Mouse (Mus musculus) urinary bladder, postnatal 36 days (tissue): Measurements from ENCODE around the gene Lman2.
A peak's percentile ranks its signal among the peaks of the same experiment; 100 is the strongest.

Experiments used
- DNase-seq, 2 experiments: peaks; one replicate each; pipeline ENCODE4 v3.0.0; 2022; ENCODE audit warnings: low spot score in 2 of 2, mixed read lengths in 1 of 2

Gene Lman2

DNA sequence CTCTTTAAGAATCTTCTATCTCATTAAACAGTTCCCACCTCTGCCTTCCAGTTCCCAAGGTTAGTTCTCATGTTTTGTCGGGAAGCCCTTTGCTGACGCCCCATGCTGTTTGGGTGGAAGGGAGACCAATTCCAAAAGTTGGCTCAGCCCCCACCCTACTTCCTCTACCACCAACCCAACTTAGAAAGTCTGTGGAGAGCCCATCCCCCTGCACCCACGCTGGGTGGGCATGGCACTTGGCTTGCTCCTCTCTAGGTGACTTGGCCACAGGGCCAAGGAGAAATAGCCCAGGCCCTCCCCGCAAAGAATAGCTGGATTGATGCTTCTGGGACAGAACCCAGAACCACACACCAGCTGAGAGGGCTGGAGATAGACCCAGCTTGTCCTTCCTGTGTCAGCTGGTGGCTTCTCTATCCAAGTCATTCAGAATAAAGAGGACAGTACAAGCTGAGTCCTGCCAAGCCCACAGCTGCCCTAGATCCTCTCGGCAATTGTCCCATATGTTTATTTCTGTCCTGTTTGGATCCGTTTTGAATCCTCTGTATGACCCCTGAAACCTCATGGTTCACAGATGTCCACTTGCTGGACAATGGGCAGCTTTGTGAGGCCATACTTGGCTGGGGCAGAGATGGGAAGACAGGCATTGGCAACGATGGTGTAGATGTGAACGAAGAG lies 8.6 kb upstream of the Lman2 start:
- DNase-seq = no peak

DNA sequence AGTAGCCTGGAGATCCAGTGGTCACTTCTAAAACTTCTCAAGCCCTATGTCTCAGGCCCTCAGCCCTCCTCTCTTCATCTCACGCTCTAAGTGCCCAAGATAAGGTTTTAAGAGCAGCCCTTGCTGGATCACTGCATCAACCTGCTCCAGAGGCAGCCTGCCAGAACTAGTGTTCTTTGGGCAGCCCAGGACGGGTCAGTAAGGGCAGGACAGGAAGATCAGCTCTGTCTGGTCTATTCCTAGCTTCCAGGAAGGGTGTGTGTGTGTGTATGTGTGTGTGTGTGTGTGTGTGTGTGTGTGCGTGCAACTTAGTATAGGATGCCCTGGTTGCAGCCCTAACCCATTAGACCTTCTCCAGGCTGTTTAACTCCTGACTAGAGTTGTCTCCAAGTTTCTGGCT lies 7.7 kb upstream of the Lman2 start:
- no peak for DNase-seq

- no peak for DNase-seq
Measured at GRCm38 (mm10) chr13:55369531-55370114, 7.0 kb upstream of the Lman2 start, which contains the start of gene Rgs14. Gene Rgs14, plus strand, starts transcription at chr13:55369732.

GRCm38 (mm10) chr13:55368401-55368800 lies 5.8 kb upstream of the Lman2 start:
- no peak for DNase-seq

DNA sequence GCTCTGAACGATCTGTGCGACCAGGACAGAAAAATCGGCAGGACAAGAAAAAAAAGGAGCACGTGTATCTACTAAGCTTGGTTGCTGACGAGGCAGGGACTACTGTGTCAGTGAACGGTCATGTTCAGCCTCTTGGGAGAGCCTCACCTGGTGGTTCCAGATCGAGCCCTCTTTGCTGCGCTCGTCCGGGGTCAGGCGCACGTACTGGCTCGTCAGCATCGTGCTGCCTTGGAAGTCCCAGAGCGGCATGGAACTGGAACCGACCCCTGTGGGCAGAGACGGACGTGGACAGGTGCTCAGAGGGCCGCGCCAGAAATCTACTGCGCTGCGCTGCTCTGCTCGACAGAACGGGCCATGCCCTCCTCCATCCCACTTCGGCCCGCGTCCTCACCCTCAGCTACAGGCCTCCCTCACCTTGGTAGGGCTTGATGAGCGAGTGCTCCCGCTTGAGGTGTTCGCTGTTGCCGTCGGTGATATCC lies 570 bp downstream of the Lman2 start:
- DNase-seq = peak in 1 of 2 experiments; percentile 12

- DNase-seq = no peak
Measured at GRCm38 (mm10) chr13:55361145-55361544, 1.4 kb downstream of the Lman2 start.

GRCm38 (mm10) chr13:55346745-55347144 lies 15.8 kb downstream of the Lman2 start:
- DNase-seq = no peak

GRCm38 (mm10) chr13:55344286-55344685 lies 18.3 kb downstream of the Lman2 start:
- DNase-seq = no peak

DNA sequence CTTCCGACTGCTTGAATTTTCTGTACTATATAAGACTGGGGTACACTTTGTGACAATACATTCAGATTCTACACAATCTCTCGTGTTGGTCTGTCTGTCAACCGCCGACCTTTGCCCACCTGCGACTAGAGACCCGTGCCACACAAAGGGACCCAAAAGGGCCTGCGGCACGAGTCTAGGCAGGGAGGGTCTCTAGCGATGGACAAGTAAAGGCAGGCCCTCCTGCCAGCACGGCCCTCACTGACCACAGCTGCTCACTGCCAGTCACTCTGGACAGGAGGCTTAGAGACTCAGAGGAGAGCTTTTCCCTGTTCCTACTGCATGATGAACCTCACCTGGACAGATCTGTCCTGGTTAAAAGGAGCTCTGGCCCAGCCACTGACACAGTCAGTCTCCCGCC lies 20.1 kb downstream of the Lman2 start:
- DNase-seq = no peak

DNA sequence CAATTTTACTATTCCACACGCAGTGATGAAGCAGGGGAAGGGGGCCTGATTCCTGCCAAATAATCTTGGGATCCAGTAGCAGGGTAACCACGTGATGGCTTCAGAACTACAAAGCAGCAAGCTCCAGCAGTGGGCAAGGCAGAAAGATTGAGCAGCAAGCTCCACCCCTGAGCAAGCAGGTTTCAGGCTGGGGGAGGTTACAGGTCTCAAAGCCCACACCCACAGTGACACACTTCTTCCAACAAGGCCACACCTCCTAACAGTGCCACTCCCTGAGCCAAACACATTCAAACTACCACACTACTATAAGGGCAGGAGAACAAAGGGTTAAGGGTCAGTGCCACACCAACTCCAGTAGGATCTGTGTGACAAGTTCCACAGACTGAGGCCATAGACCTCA lies 23.3 kb downstream of the Lman2 start:
- DNase-seq = no peak

DNA sequence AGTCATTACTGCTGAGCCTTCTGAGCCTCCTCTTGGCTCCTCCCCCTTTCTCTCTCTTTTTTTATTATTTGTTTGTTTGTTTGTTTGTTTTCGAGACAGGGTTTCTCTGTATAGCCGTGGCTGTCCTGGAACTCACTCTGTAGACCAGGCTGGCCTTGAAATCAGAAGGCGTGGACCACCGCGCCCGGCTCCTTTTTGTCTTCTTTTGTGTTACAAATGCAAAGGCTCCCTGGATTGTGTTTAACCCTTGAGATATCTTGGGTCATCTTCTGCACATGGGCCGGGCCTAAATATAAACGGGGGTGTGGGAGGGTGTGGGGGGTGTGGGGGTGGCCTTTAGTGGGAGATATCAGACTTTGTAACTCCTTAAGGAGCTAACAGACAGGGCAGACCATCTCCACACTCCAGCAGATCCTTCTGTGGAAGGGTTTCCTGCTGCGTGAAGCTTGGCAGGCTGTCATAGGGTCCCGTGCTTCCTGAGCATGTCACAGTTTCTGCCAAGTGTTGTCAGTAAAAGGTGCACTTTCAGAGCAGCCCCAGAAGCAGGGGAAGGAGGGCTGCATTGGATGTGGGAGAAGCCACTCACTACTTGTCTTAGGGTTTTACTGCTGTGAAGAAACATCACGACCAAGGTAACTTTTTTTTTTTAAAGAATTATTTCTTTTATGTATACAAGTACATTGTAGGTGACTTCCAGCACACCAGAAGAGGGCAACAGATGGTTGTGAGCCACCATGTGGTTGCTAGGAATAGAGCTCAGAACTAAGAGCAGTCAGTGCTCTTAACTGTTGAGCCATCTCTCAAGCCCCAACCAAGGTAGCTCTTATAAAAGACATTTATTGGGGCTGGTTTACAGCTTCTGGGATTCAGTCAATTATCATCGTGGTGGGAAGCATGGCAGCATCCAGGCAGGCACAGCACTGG lies 24.2 kb downstream of the Lman2 start:
- DNase-seq = no peak

DNA sequence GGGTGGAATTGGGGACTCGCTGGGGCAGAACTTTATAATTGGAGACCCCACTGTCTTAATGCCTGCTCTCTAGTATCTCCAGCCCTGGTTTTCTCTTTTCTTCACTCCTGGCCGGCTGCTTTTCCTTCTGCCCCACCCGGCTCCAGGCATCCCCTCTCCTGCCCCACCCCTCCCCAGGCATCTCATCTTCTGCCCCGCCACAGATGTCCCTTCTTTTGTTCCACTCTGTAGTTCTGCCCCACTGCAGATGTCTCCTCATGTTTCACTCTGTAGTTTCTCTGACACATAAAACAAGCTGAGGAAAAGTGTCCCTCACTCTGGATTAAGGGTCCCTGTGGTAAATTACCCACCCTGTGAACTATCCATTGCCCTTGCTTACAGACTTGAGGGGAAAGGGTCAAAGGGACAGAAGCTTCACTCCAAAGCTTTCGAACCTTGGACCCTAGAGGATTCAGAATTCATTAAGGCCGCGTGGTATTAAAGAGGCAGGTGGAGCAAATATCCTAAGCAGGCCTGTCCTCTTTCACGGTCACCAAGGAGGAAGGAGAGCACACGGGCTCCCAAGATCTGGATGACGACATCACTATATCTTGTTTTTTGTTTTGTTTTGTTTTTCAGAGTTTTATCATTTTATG lies 25.1 kb downstream of the Lman2 start:
- DNase-seq = no peak

DNA sequence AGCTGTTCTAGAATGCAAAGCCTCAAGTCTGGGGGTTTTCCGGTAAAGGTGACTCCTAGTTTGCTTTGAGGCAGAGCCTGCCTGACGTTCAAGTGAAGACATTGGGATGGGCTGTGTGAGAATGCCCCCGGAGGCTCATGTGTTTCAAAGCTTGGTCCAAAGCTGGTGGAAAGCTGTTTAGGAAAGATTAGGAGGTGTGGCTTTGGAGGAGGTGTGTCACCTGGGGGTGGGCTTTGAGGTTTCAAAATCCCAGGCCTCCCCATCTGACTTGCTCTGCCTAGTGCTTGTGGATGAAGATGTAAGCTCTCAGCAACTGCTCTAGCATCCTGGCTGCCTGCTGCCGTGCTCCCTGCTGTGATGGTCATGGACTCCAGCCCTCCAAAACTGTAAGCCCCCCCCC lies 26.9 kb downstream of the Lman2 start:
- no peak for DNase-seq

DNA sequence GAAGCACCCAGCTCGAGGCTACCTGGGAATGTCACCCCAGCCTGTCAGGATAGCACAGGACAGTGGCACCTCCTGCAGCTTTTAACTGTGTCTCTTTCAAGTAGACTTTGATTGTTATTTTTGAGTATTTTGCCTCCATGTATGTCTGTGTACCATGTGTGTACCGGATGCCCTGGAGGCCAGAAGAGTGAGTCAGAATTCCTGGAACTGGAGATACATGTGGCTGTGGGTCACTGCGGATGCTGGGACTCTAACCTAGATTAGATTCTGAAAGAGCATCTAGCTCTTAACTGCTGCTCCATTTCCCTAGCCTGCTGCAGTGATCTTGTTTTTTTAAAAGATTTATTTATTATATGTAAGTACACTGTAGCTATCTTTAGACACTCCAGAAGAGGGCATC lies 30.3 kb downstream of the Lman2 start:
- DNase-seq = no peak

- no peak for DNase-seq
Measured at GRCm38 (mm10) chr13:55330567-55331400, 31.8 kb downstream of the Lman2 start.

DNA sequence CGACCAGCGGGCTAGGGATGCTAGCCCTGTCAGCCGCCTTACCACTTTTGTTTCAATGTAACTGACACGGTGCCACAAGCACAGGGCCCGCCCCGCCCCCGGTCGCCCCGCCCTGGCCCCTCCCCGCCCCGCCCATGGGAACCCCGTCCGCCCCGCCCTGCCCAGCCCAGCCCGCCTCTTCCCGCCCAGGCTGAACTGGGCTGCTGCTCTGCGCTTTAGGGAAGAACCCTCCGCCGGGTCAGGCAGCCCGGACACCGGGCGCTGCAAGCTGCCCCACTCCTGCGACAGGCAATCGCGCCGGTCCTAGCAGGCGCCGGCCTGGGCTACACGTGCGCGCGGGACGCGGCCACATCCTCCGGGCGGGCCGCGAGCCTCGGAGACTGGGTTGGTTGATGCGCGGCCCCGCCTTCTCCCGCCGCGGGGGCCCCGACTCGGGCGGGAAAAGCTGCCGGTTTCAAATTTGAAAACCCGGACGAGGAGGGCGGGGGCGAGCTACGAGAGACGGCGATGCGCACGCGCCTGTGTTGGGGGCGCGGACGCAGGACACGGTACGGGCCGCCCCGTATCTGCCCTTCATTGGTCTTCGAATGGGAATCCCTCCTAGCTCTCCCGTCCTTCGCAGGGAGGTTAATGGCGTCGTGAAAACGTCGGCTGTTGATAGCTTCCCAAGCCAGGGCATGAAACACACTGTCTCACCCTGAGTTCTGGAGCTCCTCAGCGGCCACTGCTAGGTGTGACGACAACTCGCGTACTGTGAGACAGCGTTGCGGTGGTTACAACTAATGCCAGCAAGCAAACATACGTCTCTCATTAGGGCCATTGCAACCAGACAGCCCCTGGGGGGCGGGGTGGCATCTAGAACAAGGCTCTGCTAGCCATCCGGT lies 32.7 kb downstream of the Lman2 start, which contains the start of gene Mxd3:
TSS of gene Mxd3 (minus strand) at position 141 of the 884 bp plus-strand sequence.
- peak; percentile 73 to 74 for DNase-seq

DNA sequence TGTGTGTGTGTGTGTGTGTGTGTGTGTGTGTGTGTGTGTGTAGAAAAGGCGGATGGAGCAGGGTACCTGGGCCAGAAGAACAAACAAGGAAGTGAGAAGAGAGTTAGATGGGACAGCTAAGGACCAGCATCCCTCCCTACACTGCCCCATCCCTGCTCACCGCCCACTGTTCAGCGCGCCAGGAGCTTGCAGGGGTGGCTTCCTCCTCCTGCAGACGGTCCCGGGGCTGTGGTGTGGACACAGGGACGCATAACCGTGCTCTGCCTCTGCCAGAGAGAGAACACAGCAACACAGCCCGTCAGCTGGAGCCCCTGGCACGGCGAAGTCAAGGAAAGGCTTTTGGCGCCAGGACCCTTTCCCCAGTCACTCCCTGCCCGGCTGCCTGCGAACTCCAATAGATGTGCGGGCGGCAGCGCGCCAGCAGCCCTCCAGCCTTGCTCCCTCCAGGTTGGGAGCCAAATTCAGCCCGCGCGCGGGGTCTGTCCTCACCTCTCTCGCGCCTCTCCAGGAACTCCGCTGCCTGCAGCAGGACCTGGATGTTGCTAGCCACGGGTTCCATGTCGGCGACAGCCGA lies 33.4 kb downstream of the Lman2 start:
- no peak for DNase-seq

DNA sequence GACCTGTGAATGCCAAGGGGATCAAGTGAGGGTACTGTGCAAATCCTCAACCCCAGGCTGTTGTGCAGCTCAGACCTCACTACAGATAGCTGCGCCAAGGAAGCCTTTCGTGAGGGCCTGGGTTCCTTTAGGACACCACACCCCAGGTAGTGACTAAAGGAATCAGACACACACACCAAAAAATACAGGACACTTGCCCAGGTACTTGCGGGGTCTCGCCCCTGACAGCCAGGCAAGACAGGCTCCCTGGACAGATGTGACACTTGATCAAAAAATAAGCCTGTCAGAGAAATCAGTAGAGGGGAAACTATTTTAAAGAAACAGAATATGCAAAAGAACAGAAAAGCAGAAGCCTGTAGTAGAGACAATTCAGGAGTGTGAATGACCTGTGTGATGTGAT lies 33.9 kb downstream of the Lman2 start:
- DNase-seq = no peak

DNA sequence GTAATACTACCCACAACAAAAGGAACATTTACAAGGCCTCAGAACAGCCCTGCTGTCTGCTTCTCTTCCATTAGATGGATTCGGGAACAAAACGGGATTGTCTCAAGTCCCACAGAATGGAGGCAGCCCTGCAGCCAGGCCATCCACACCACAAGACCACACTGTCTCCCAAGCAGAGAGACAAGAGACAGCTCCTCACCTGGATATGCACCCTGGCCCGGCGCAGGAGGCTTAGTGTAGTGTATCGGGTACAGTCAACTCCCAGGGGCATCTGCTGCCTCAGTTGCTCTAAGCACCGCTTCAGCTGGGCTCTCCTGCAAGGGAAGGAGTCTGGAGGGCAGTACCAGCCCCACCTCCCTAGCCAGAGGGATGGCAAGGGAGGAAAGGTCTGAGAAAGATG lies 34.4 kb downstream of the Lman2 start:
- no peak for DNase-seq

DNA sequence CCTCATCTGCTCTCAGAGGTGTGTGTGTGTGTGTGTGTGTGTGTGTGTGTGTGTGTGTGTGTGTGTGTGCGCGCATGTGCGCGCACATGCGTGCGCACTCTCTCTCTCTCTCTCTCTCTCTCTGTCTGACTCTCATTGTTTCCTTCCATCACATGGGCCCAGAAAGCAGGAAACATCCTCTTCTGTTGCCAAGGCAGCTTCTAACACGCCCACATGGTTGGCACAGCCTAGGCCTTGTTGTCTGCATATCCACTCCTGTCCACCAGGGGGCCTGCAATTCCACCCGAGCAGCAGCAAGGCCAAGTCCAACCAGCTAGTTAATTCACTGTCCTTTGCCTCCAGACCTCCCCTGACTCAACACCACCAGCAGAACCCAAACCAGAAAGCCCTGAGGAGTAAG lies 35.0 kb downstream of the Lman2 start:
- DNase-seq = peak; percentile 72 to 82
